Mouse (Mus musculus) E14TG2a.4 (cell line): ENCODE data around the gene Bri3.
"Not testable (repeated sequence)": the region's sequence is repeated elsewhere in the genome, so short reads cannot be mapped to it uniquely, and the experiment has no call there.

Source experiments
- CTCF ChIP-seq: conservative IDR thresholded peaks from 2 replicates; pipeline ENCODE4 v1.5.1; 2014; ENCODE audit warnings: low read length
- NANOG ChIP-seq: IDR thresholded peaks from 2 replicates; pipeline ENCODE4 v1.6.1; 2014; ENCODE audit warnings: borderline replicate concordance, low read length, mixed read lengths
- POU5F1 ChIP-seq: IDR thresholded peaks from 2 replicates; pipeline ENCODE4 v1.6.1; 2014; ENCODE audit warnings: low read length, borderline replicate concordance

DNA sequence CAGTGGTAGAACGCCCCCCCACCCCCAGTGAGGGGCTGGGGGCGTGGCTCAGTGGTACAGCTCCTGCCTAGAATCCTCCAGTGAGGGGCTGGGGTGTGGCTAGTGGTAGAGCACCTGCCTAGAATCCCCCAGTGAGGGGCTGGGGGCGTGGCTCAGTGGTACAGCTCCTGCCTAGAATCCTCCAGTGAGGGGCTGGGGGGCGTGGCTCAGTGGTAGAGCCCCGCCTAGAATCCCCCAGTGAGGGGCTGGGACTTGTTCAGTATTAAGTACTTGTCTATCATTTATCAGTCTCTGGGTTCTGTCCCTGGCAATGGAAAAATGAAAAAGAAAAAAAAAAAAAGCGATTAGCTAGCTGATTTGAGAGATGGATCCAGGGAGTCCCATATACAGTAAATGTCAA, 122.3 kb downstream of the Bri3 start:
- TF ChIP-seq CTCF, NANOG, POU5F1: not testable (repeated sequence)
